Mouse (Mus musculus) adipocyte (in vitro differentiated cells): ENCODE data around the gene A530032D15Rik.
"Not testable (repeated sequence)": the region's sequence is repeated elsewhere in the genome, so short reads cannot be mapped to it uniquely, and the experiment has no call there.

Source experiments
- DNase-seq: peaks from one replicate; pipeline ENCODE4 v3.0.0-alpha.2; 2016; ENCODE audit warnings: low spot score

A530032D15Rik gene

GRCm38 (mm10) chr1:85109753-85110152 is at the start of gene A530032D15Rik:
TSS of gene A530032D15Rik (minus strand) at chr1:85109853.
- DNase-seq: not testable (repeated sequence)

- DNase-seq: not testable (repeated sequence)
These were observed 45.5 kb upstream of the A530032D15Rik start for GRCm38 (mm10) chr1:85155151-85155550.

GRCm38 (mm10) chr1:85133671-85134070 is 24.0 kb upstream of the A530032D15Rik start:
- DNase-seq: not testable (repeated sequence)

- not testable (repeated sequence) for DNase-seq
These were observed 12.2 kb upstream of the A530032D15Rik start for GRCm38 (mm10) chr1:85121841-85122240.

GRCm38 (mm10) chr1:85118341-85118740 is 8.7 kb upstream of the A530032D15Rik start:
- not testable (repeated sequence) for DNase-seq

- DNase-seq: not testable (repeated sequence)
These were observed 7.9 kb upstream of the A530032D15Rik start for GRCm38 (mm10) chr1:85117537-85117936.

- DNase-seq: not testable (repeated sequence)
These were observed 5.2 kb upstream of the A530032D15Rik start for GRCm38 (mm10) chr1:85114666-85115402.

- DNase-seq: not testable (repeated sequence)
These were observed 4.4 kb upstream of the A530032D15Rik start for GRCm38 (mm10) chr1:85114078-85114477.

GRCm38 (mm10) chr1:85112889-85113288 is 3.2 kb upstream of the A530032D15Rik start:
- not testable (repeated sequence) for DNase-seq

- DNase-seq: not testable (repeated sequence)
These were observed 2.6 kb upstream of the A530032D15Rik start for GRCm38 (mm10) chr1:85112266-85112665.

GRCm38 (mm10) chr1:85111572-85111971 is 1.9 kb upstream of the A530032D15Rik start:
- not testable (repeated sequence) for DNase-seq

- not testable (repeated sequence) for DNase-seq
These were observed 1.2 kb upstream of the A530032D15Rik start for GRCm38 (mm10) chr1:85110876-85111275.

GRCm38 (mm10) chr1:85106013-85106412 is 3.6 kb downstream of the A530032D15Rik start:
- DNase-seq: not testable (repeated sequence)

GRCm38 (mm10) chr1:85105336-85105735 is 4.3 kb downstream of the A530032D15Rik start:
- not testable (repeated sequence) for DNase-seq

GRCm38 (mm10) chr1:85101754-85102153 is 7.9 kb downstream of the A530032D15Rik start:
- not testable (repeated sequence) for DNase-seq

GRCm38 (mm10) chr1:85099864-85100263 is 9.8 kb downstream of the A530032D15Rik start, which contains the start of gene Gm10553:
TSS of gene Gm10553 (plus strand) at chr1:85100164.
- not testable (repeated sequence) for DNase-seq

- DNase-seq: not testable (repeated sequence)
These were observed 10.6 kb downstream of the A530032D15Rik start for GRCm38 (mm10) chr1:85099081-85099480.

- DNase-seq: not testable (repeated sequence)
These were observed 16.6 kb downstream of the A530032D15Rik start for GRCm38 (mm10) chr1:85093011-85093572.

GRCm38 (mm10) chr1:85092169-85092568 is 17.5 kb downstream of the A530032D15Rik start:
- DNase-seq: not testable (repeated sequence)

- DNase-seq: not testable (repeated sequence)
These were observed 23.4 kb downstream of the A530032D15Rik start for GRCm38 (mm10) chr1:85086211-85086610.

- DNase-seq: not testable (repeated sequence)
These were observed 24.9 kb downstream of the A530032D15Rik start for GRCm38 (mm10) chr1:85084803-85085202.

- not testable (repeated sequence) for DNase-seq
These were observed 36.6 kb downstream of the A530032D15Rik start for GRCm38 (mm10) chr1:85073099-85073498.

- DNase-seq: not testable (repeated sequence)
These were observed 38.0 kb downstream of the A530032D15Rik start for GRCm38 (mm10) chr1:85071690-85072089.
